Mouse (Mus musculus): ENCODE data around the gene Tlcd2. TPM values are rescaled to one million over a fixed set of nuclear protein-coding genes. Genes with fewer than 3 reads are reported as not detected.

Gene Tlcd2
- polyA plus RNA-seq (2014; fragmentation: Illumina TruSeq; extraction: RNeasy Lipid Tissue Mini Kit (QIAGEN cat#74804); ENCODE audit: low read depth, low replicate concordance): 9.5 TPM

DNA sequence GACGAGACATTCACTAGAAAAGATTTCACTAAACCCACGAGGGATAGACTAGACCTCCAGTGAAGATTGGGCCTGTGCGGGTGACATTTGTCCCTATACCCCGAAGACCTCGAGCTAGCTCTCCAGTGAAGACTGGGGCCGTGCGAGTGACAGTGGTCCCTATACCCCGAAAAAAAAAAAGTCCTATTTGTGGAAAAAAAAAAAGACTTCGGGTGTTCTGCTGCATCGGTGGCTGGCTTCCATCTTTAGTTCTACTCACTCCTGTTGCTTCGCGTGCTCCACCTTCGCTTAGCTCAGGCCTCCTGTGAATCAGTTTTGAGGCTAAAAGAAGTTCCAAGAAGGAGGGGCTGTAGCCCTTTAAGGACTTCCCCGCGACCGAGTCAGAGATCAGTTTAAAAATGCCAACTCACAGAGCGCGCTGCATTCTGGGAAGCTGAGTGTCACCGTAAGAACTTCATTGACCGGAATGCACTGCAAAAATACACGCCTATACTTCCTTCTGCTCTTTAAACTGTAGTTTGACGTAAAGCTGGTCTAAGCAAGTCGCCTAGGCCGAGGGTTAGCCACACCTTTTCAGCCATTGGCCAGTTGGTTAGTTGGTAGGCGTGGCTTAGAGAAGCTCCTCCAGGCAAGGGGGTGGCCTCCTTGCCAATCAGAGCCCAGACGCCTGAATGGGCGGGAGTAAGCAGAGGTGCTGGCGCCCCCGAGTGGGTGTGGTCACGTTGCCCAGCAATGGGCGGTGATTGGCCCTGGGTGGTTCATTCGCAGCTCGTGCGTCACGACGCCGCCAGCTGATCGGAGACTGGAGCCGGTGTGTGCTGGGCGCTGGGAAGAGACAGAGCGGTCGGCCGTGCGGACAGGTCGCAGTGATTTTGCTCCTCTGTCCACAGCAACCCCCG is at the start of gene Tlcd2:
Gene Tlcd2 (plus strand): TSS at position 872 of the 899 bp plus-strand sequence.

GRCm38 (mm10) chr11:75422013-75422792 is 39.3 kb upstream of the Tlcd2 start, which contains the start of gene Serpinf1:
TSS of gene Serpinf1 (minus strand) at chr11:75422701.

DNA sequence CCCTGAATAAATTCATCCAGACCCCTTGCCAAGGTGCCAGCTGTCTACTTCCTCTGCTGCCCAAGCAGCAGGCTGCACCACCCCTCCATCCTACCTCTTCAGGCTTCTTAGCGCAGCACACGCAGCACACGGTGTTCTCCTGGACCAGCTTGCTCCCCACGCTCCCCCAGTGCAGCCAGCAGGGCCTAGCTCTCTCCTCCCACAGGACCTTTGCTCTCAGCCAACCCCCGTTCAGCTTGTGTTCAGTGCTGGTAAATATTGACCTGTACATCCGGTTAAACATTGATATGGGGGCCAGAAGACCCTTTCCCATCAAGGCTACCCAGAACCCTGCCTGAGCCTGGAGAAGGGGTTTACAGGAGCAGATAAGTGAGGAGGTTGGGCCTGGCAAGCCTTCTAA is 22.2 kb upstream of the Tlcd2 start, which contains the start of gene Serpinf2:
Gene Serpinf2 (minus strand): TSS at position 229 of the 400 bp plus-strand sequence.

DNA sequence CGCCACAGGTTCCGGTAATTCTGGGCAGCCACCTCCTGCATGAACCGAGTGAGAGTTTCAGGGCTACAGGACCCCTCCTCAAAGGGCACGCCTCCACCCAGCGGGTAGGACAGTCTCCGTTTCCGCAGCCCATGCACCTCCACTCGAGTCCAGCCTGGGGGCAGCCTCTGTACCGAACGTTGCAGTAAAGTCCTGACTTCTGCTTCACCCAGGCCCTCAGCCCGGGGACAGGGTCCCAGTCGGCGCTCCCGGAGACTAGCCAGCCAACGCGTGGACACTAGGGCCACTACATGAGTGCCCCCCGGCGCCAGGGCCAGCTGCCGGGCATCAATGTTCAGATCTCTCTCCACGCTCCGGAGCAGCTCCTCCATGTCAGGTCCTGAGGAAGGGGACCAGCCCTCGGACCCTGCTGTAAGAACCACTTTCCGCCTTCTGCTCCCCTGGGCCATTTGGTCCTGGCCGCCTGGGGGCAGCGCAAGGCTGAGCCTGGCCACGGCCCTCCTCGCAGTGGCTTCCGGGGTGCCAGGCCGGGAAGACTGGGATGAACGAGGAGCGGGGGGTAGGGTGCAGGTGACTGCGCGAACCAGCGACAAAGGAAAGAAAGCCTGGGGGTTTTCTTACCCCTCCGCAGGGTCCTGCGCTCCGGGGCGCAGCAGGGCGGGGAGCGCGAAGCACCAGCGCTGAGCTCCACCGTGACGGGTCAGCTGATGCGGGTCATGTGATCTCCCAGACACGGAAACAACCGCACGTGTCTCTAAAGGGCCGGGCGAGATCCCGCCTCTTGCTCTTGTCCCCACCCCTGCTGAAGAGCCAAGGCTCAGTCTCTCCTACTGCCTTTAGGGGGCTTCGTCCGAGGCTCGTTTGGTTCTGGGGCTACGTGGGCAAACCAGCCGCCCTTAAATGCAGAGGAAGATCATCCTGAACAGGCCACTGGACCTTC is 7.3 kb upstream of the Tlcd2 start, which contains the start of gene Wdr81:
Gene Wdr81 (minus strand): TSS at position 727 of the 940 bp plus-strand sequence.

DNA sequence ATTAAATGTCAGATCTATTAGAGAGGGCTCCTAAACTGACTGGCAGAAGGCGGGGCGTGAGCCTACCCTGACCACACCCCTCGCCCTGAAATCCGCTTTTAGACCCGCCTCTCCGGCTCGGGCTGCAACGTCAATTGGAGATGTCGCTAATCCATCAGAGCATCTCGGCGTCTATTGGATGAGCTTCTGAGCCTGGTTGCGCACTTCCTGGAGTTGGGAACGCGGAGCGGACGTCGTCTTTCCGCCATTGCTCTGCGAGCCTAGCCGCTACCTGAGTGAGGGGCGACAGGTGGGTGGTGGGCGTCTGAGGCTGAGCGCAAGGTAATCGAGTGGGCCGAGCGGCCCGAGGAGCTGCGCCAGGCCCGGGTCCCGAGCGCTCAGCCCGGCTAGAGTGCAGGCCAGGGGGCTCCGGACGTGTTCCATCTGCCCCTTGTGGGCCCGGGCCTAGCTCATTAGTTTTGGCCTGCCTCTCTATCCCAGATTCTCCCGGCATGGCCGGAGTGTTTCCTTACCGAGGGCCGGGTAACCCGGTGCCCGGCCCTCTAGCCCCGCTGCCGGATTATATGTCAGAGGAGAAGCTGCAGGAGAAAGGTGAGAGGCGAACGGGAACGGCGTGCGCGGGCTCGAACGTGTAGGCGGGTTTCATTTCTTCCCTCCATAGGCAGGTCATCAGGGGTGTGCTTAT is 25.2 kb downstream of the Tlcd2 start, which contains the start of gene Prpf8:
Gene Prpf8 (plus strand): TSS at position 216 of the 685 bp plus-strand sequence.

GRCm38 (mm10) chr11:75509741-75510626 is 48.5 kb downstream of the Tlcd2 start, which contains the start of gene Rilp:
TSS of gene Rilp (plus strand) at chr11:75510094.

GRCm38 (mm10) chr11:75513336-75513735 is 51.8 kb downstream of the Tlcd2 start, which contains the start of gene Scarf1:
TSS of gene Scarf1 (plus strand) at chr11:75513540.

Other genes with a start within 250 kb of the Tlcd2 start
- gene Rpa1, start 113.4 kb upstream of the Tlcd2 start, polyA plus RNA-seq (2014; fragmentation: Illumina TruSeq; extraction: RNeasy Lipid Tissue Mini Kit (QIAGEN cat#74804); ENCODE audit: low read depth, low replicate concordance): 44.3 TPM
- 5.8 TPM for gene Smyd4, start 113.3 kb upstream of the Tlcd2 start, polyA plus RNA-seq (2014; fragmentation: Illumina TruSeq; extraction: RNeasy Lipid Tissue Mini Kit (QIAGEN cat#74804); ENCODE audit: low read depth, low replicate concordance)
- 5.1 TPM for gene Serpinf1, start 39.0 kb upstream of the Tlcd2 start, polyA plus RNA-seq (2014; fragmentation: Illumina TruSeq; extraction: RNeasy Lipid Tissue Mini Kit (QIAGEN cat#74804); ENCODE audit: low read depth, low replicate concordance)
- not detected for gene Serpinf2, start 22.1 kb upstream of the Tlcd2 start, polyA plus RNA-seq (2014; fragmentation: Illumina TruSeq; extraction: RNeasy Lipid Tissue Mini Kit (QIAGEN cat#74804); ENCODE audit: low read depth, low replicate concordance)
- gene Wdr81, start 7.0 kb upstream of the Tlcd2 start, polyA plus RNA-seq (2014; fragmentation: Illumina TruSeq; extraction: RNeasy Lipid Tissue Mini Kit (QIAGEN cat#74804); ENCODE audit: low read depth, low replicate concordance): 0.23 TPM
- 55.2 TPM for gene Prpf8, start 25.1 kb downstream of the Tlcd2 start, polyA plus RNA-seq (2014; fragmentation: Illumina TruSeq; extraction: RNeasy Lipid Tissue Mini Kit (QIAGEN cat#74804); ENCODE audit: low read depth, low replicate concordance)
- gene Rilp, start 48.4 kb downstream of the Tlcd2 start, polyA plus RNA-seq (2014; fragmentation: Illumina TruSeq; extraction: RNeasy Lipid Tissue Mini Kit (QIAGEN cat#74804); ENCODE audit: low read depth, low replicate concordance): 0.93 TPM
- gene Scarf1, start 51.8 kb downstream of the Tlcd2 start, polyA plus RNA-seq (2014; fragmentation: Illumina TruSeq; extraction: RNeasy Lipid Tissue Mini Kit (QIAGEN cat#74804); ENCODE audit: low read depth, low replicate concordance): not detected
- 3.3 TPM for gene Slc43a2, start 70.0 kb downstream of the Tlcd2 start, polyA plus RNA-seq (2014; fragmentation: Illumina TruSeq; extraction: RNeasy Lipid Tissue Mini Kit (QIAGEN cat#74804); ENCODE audit: low read depth, low replicate concordance)
- 269 TPM for gene Pitpna, start 126.4 kb downstream of the Tlcd2 start, polyA plus RNA-seq (2014; fragmentation: Illumina TruSeq; extraction: RNeasy Lipid Tissue Mini Kit (QIAGEN cat#74804); ENCODE audit: low read depth, low replicate concordance)
- 61.9 TPM for gene Inpp5k, start 169.3 kb downstream of the Tlcd2 start, polyA plus RNA-seq (2014; fragmentation: Illumina TruSeq; extraction: RNeasy Lipid Tissue Mini Kit (QIAGEN cat#74804); ENCODE audit: low read depth, low replicate concordance)
- 16.5 TPM for gene Myo1c, start 188.8 kb downstream of the Tlcd2 start, polyA plus RNA-seq (2014; fragmentation: Illumina TruSeq; extraction: RNeasy Lipid Tissue Mini Kit (QIAGEN cat#74804); ENCODE audit: low read depth, low replicate concordance)
- gene Crk, start 217.5 kb downstream of the Tlcd2 start, polyA plus RNA-seq (2014; fragmentation: Illumina TruSeq; extraction: RNeasy Lipid Tissue Mini Kit (QIAGEN cat#74804); ENCODE audit: low read depth, low replicate concordance): 251 TPM

Data from adrenal gland, adult 10 weeks (tissue).